ENCODE assay signal across 12 mouse cellular contexts in genomic region chr10:128413076-128413475, GRCm38 (mm10). TPM values are rescaled to one million over a fixed set of nuclear protein-coding genes. Genes with fewer than 3 reads are reported as not detected.
DNase-seq lines count a peak whose midpoint lies in the region; ATAC-seq and TF ChIP-seq lines count a peak whose summit lies in the region.
"Had no signal": no experiment of that assay in that cellular context is flagged by ENCODE, and none has a peak within 500 bp of the region (broad histone marks: within the 10 kb centered on the region; RNA-seq: fewer than 3 reads in every experiment).

No protein-coding gene starts in this region.

- peaks cover 9% of the 10 kb centered on the region; the same call in 1 of the 2 replicates for H3K36me3 ChIP-seq in heart, embryonic 16.5 days (ENCODE audit: control insufficient read depth, insufficient read depth)
- peaks cover 55% of the 10 kb centered on the region for H3K36me3 ChIP-seq in embryonic facial prominence, embryonic 10.5 days (replicated peaks)
- peaks cover 7% of the 10 kb centered on the region for H3K36me3 ChIP-seq in hindbrain, postnatal 0 days (ENCODE audit: insufficient read depth, low read length)
- H3K36me3 ChIP-seq in midbrain, embryonic 14.5 days (ENCODE audit: control insufficient read depth, insufficient read depth, low read length) = peaks cover 37% of the 10 kb centered on the region

- WGBS in heart, embryonic 16.5 days = 56% methylated on average over 1 of the region's 1 CpGs
- 60% methylated on average over 1 of the region's 1 CpGs for WGBS in embryonic facial prominence, embryonic 10.5 days
- 48% methylated on average over 1 of the region's 1 CpGs for WGBS in hindbrain, postnatal 0 days
- 74% methylated on average over 1 of the region's 1 CpGs for WGBS in midbrain, embryonic 14.5 days

- TF ChIP-seq CTCF in hindbrain, postnatal 0 days (IDR thresholded peaks at IDR 0.05; ENCODE audit: low read depth) = no peak

- intact Hi-C loops in heart, postnatal 10 days (cut with DNase I) = no loop called here

- H3K9ac ChIP-seq in heart, embryonic 16.5 days (ENCODE audit: low read length) = no peak overlapping the region
- H3K9ac ChIP-seq in hindbrain, postnatal 0 days (replicated peaks; ENCODE audit: low read length) = peak overlapping the region; percentile 18; the same call in 1 of the 2 replicates
- peak overlapping the region; percentile 84; the same call in 1 of the 2 replicates for H3K9ac ChIP-seq in midbrain, embryonic 14.5 days (replicated peaks; ENCODE audit: low read length)

- H3K4me2 ChIP-seq in heart, embryonic 16.5 days (ENCODE audit: low read depth, low read length) = peak overlapping the region; percentile 98; the same call in 1 of the 2 replicates
- peak overlapping the region; percentile 95 for H3K4me2 ChIP-seq in hindbrain, postnatal 0 days (ENCODE audit: low read depth, low read length)
- H3K4me2 ChIP-seq in midbrain, embryonic 14.5 days (ENCODE audit: low read length) = peak overlapping the region; percentile 98

- H3K27me3 ChIP-seq in heart, embryonic 16.5 days (ENCODE audit: control insufficient read depth, insufficient read depth, low read length) = no peaks in the 10 kb centered on the region
- H3K27me3 ChIP-seq in embryonic facial prominence, embryonic 10.5 days (replicated peaks; ENCODE audit: low read depth, poor library complexity, severe bottlenecking) = no peaks in the 10 kb centered on the region
- no peaks in the 10 kb centered on the region for H3K27me3 ChIP-seq in hindbrain, postnatal 0 days (ENCODE audit: insufficient read depth, low read length)
- H3K27me3 ChIP-seq in midbrain, embryonic 14.5 days (ENCODE audit: control insufficient read depth, insufficient read depth, low read length) = no peaks in the 10 kb centered on the region

- ATAC-seq in heart, embryonic 16.5 days (replicated peaks; ENCODE audit: extremely low read depth, insufficient read depth, low FRiP score) = no peak
- ATAC-seq in hindbrain, postnatal 0 days = no peak
- ATAC-seq in midbrain, embryonic 14.5 days (ENCODE audit: low FRiP score, low TSS enrichment) = no peak

- DNase-seq in heart, postnatal 10 days = no peak
- DNase-seq in embryonic facial prominence, embryonic 10.5 days (ENCODE audit: low spot score) = no peak
- no peak for DNase-seq in hindbrain, postnatal 0 days (ENCODE audit: low spot score)
- DNase-seq in midbrain, embryonic 14.5 days = no peak
- no peak for DNase-seq in ovary, adult 18-20 months (ENCODE audit: low spot score)
- no peak for DNase-seq in gastrocnemius, adult 18-20 months (ENCODE audit: low spot score)
- DNase-seq in cerebellum, postnatal 14 days = no peak
- DNase-seq: adrenal gland, postnatal 36 days; kidney, adult 9 months; thymus, adult 2 months had no signal

- peaks cover 32% of the 10 kb centered on the region for H3K4me1 ChIP-seq in heart, embryonic 16.5 days (ENCODE audit: control insufficient read depth, insufficient read depth, low read length)
- H3K4me1 ChIP-seq in embryonic facial prominence, embryonic 10.5 days = peaks cover 49% of the 10 kb centered on the region
- H3K4me1 ChIP-seq in hindbrain, postnatal 0 days (ENCODE audit: insufficient read depth, low read length) = peaks cover 20% of the 10 kb centered on the region
- H3K4me1 ChIP-seq in midbrain, embryonic 14.5 days (ENCODE audit: control insufficient read depth, insufficient read depth, low read length) = peaks cover 22% of the 10 kb centered on the region

- no peak overlapping the region for H3K27ac ChIP-seq in heart, embryonic 16.5 days (ENCODE audit: low read length)
- H3K27ac ChIP-seq in embryonic facial prominence, embryonic 10.5 days (replicated peaks) = no peak overlapping the region
- no peak overlapping the region for H3K27ac ChIP-seq in hindbrain, postnatal 0 days
- H3K27ac ChIP-seq in midbrain, embryonic 14.5 days (replicated peaks; ENCODE audit: low read depth, low read length) = no peak overlapping the region

- H3K4me3 ChIP-seq in heart, embryonic 16.5 days (ENCODE audit: low read length) = no peak overlapping the region; the same call in 1 of the 2 replicates
- peak overlapping the region; percentile 97 for H3K4me3 ChIP-seq in embryonic facial prominence, embryonic 10.5 days
- no peak overlapping the region for H3K4me3 ChIP-seq in hindbrain, postnatal 0 days (ENCODE audit: low read length)
- H3K4me3 ChIP-seq in midbrain, embryonic 14.5 days (replicated peaks; ENCODE audit: low read depth, low read length) = no peak overlapping the region

- H3K9me3 ChIP-seq in heart, embryonic 16.5 days (replicated peaks; ENCODE audit: control insufficient read depth, low read length) = no peaks in the 10 kb centered on the region
- H3K9me3 ChIP-seq in embryonic facial prominence, embryonic 10.5 days = no peaks in the 10 kb centered on the region
- H3K9me3 ChIP-seq in hindbrain, postnatal 0 days (ENCODE audit: low read length) = no peaks in the 10 kb centered on the region
- H3K9me3 ChIP-seq in midbrain, embryonic 14.5 days (ENCODE audit: control insufficient read depth, low read length) = no peaks in the 10 kb centered on the region

RNA-seq across cellular contexts. Expression of gene Rnf41, which starts 1.6 kb away (rescaled TPM):
- polyA plus RNA-seq in heart, embryonic 16.5 days (2015; fragmentation: Nextera tagmentation; extraction: Ambion mirVana) = 29.9 and 31.7 TPM in 2 replicates
- 10 to 100 TPM; 24.0 to 24.8 TPM for total RNA-seq in heart, postnatal 10 days (2021)
- polyA plus RNA-seq in embryonic facial prominence, embryonic 10.5 days (2016; fragmentation: Nextera tagmentation; extraction: Ambion mirVana) = 42.1 and 44.6 TPM in 2 replicates
- 98.1 and 105 TPM in 2 replicates for total RNA-seq in hindbrain, postnatal 0 days (2014; rRNA removed)
- polyA plus RNA-seq in hindbrain, postnatal 0 days (2015; fragmentation: Nextera tagmentation; extraction: Ambion mirVana) = 75.8 and 76.3 TPM in 2 replicates
- 80.3 and 96.2 TPM in 2 replicates for polyA plus RNA-seq in midbrain, embryonic 14.5 days (2014; fragmentation: Nextera tagmentation; extraction: Ambion mirVana)
- 10 to 100 TPM; 12.7 to 13.2 TPM for total RNA-seq in gastrocnemius, adult 18-20 months (2021)

RNA-seq across cellular contexts. Expression of gene Nabp2, which starts 1.8 kb away (rescaled TPM):
- 55.9 and 60.4 TPM in 2 replicates for polyA plus RNA-seq in heart, embryonic 16.5 days (2015; fragmentation: Nextera tagmentation; extraction: Ambion mirVana)
- 10 to 100 TPM; 42.5 to 44.7 TPM for total RNA-seq in heart, postnatal 10 days (2021)
- 119 and 129 TPM in 2 replicates for polyA plus RNA-seq in embryonic facial prominence, embryonic 10.5 days (2016; fragmentation: Nextera tagmentation; extraction: Ambion mirVana)
- total RNA-seq in hindbrain, postnatal 0 days (2014; rRNA removed) = 73.9 and 98.9 TPM in 2 replicates
- 135 and 140 TPM in 2 replicates for polyA plus RNA-seq in hindbrain, postnatal 0 days (2015; fragmentation: Nextera tagmentation; extraction: Ambion mirVana)
- polyA plus RNA-seq in midbrain, embryonic 14.5 days (2014; fragmentation: Nextera tagmentation; extraction: Ambion mirVana) = 142 and 144 TPM in 2 replicates
- total RNA-seq in gastrocnemius, adult 18-20 months (2021) = 10 to 100 TPM; 61.0 to 65.2 TPM

RNA-seq across cellular contexts. Expression of gene Slc39a5, which starts 12.0 kb away (rescaled TPM):
- 0.41 TPM in 1 of 2 replicates, not detected in the other for polyA plus RNA-seq in heart, embryonic 16.5 days (2015; fragmentation: Nextera tagmentation; extraction: Ambion mirVana)
- not detected for total RNA-seq in heart, postnatal 10 days (2021)
- polyA plus RNA-seq in embryonic facial prominence, embryonic 10.5 days (2016; fragmentation: Nextera tagmentation; extraction: Ambion mirVana) = 0.13 and 0.36 TPM in 2 replicates
- total RNA-seq in hindbrain, postnatal 0 days (2014; rRNA removed) = 0.58 and 2.3 TPM in 2 replicates
- polyA plus RNA-seq in hindbrain, postnatal 0 days (2015; fragmentation: Nextera tagmentation; extraction: Ambion mirVana) = 0.55 and 0.66 TPM in 2 replicates
- not detected in 2 replicates for polyA plus RNA-seq in midbrain, embryonic 14.5 days (2014; fragmentation: Nextera tagmentation; extraction: Ambion mirVana)
- total RNA-seq in gastrocnemius, adult 18-20 months (2021) = not detected
- total RNA-seq: adrenal gland, postnatal 36 days; neutrophil, adult 5-6 weeks had no signal

RNA-seq across cellular contexts. Expression of gene Ankrd52, which starts 36.2 kb away (rescaled TPM):
- 8.1 and 8.5 TPM in 2 replicates for polyA plus RNA-seq in heart, embryonic 16.5 days (2015; fragmentation: Nextera tagmentation; extraction: Ambion mirVana)
- 10 to 100 TPM; 43.1 to 43.7 TPM for total RNA-seq in heart, postnatal 10 days (2021)
- 12.1 and 12.4 TPM in 2 replicates for polyA plus RNA-seq in embryonic facial prominence, embryonic 10.5 days (2016; fragmentation: Nextera tagmentation; extraction: Ambion mirVana)
- 38.8 and 39.5 TPM in 2 replicates for total RNA-seq in hindbrain, postnatal 0 days (2014; rRNA removed)
- 9.1 and 10.6 TPM in 2 replicates for polyA plus RNA-seq in hindbrain, postnatal 0 days (2015; fragmentation: Nextera tagmentation; extraction: Ambion mirVana)
- polyA plus RNA-seq in midbrain, embryonic 14.5 days (2014; fragmentation: Nextera tagmentation; extraction: Ambion mirVana) = 13.3 and 14.1 TPM in 2 replicates
- 10 to 100 TPM; 44.5 to 47.0 TPM for total RNA-seq in gastrocnemius, adult 18-20 months (2021)

RNA-seq across cellular contexts. Expression of gene Coq10a, which starts 44.3 kb away (rescaled TPM):
- 13.4 and 19.4 TPM in 2 replicates for polyA plus RNA-seq in heart, embryonic 16.5 days (2015; fragmentation: Nextera tagmentation; extraction: Ambion mirVana)
- total RNA-seq in heart, postnatal 10 days (2021) = 100 to 1,000 TPM; 156 to 159 TPM
- polyA plus RNA-seq in embryonic facial prominence, embryonic 10.5 days (2016; fragmentation: Nextera tagmentation; extraction: Ambion mirVana) = 9.5 and 11.1 TPM in 2 replicates
- total RNA-seq in hindbrain, postnatal 0 days (2014; rRNA removed) = 26.9 and 42.1 TPM in 2 replicates
- 50.8 and 52.1 TPM in 2 replicates for polyA plus RNA-seq in hindbrain, postnatal 0 days (2015; fragmentation: Nextera tagmentation; extraction: Ambion mirVana)
- polyA plus RNA-seq in midbrain, embryonic 14.5 days (2014; fragmentation: Nextera tagmentation; extraction: Ambion mirVana) = 50.5 and 53.0 TPM in 2 replicates
- 100 to 1,000 TPM; 388 to 467 TPM for total RNA-seq in gastrocnemius, adult 18-20 months (2021)
